Mouse (Mus musculus) telencephalon, adult 2 months (tissue): ENCODE results near the gene Rab34.

Experiments
- DNase-seq: peaks from one replicate; pipeline ENCODE4 v3.0.0-alpha.2; 2011; ENCODE audit warnings: low read depth, low spot score

Rab34 gene

GRCm38 (mm10) chr11:78188331-78189233, at the start of gene Rab34:
TSS of gene Rab34 (plus strand) at chr11:78188430.
- DNase-seq = no peak

- no peak for DNase-seq
Observed at GRCm38 (mm10) chr11:78140665-78141064, 47.6 kb upstream of the Rab34 start.

GRCm38 (mm10) chr11:78143520-78143919, 44.7 kb upstream of the Rab34 start:
- DNase-seq = no peak

GRCm38 (mm10) chr11:78146168-78146567, 42.1 kb upstream of the Rab34 start:
- DNase-seq = no peak

- no peak for DNase-seq
Observed at GRCm38 (mm10) chr11:78146707-78147543, 41.3 kb upstream of the Rab34 start.

GRCm38 (mm10) chr11:78151161-78151560, 37.1 kb upstream of the Rab34 start:
- no peak for DNase-seq

GRCm38 (mm10) chr11:78152299-78153231, 35.7 kb upstream of the Rab34 start:
- peak; percentile 60 for DNase-seq

GRCm38 (mm10) chr11:78153778-78154177, 34.5 kb upstream of the Rab34 start:
- DNase-seq = no peak

GRCm38 (mm10) chr11:78155674-78156073, 32.6 kb upstream of the Rab34 start:
- DNase-seq = no peak

GRCm38 (mm10) chr11:78156156-78156699, 32.0 kb upstream of the Rab34 start:
- no peak for DNase-seq

- peak; percentile 81 for DNase-seq
Observed at GRCm38 (mm10) chr11:78159096-78159495, 29.1 kb upstream of the Rab34 start.

GRCm38 (mm10) chr11:78159557-78159956, 28.7 kb upstream of the Rab34 start:
- DNase-seq = no peak

- no peak for DNase-seq
Observed at GRCm38 (mm10) chr11:78160171-78160570, 28.1 kb upstream of the Rab34 start.

- DNase-seq = no peak
Observed at GRCm38 (mm10) chr11:78160675-78161074, 27.6 kb upstream of the Rab34 start.

- no peak for DNase-seq
Observed at GRCm38 (mm10) chr11:78161169-78161568, 27.1 kb upstream of the Rab34 start.

GRCm38 (mm10) chr11:78161968-78162367, 26.3 kb upstream of the Rab34 start:
- DNase-seq = no peak

GRCm38 (mm10) chr11:78162504-78162903, 25.7 kb upstream of the Rab34 start:
- DNase-seq = no peak

- DNase-seq = no peak
Observed at GRCm38 (mm10) chr11:78163045-78163444, 25.2 kb upstream of the Rab34 start.

- no peak for DNase-seq
Observed at GRCm38 (mm10) chr11:78163681-78164603, 24.3 kb upstream of the Rab34 start.

GRCm38 (mm10) chr11:78164604-78164923, 23.7 kb upstream of the Rab34 start:
- DNase-seq = no peak
